ENCODE assay signal across 7 mouse cellular contexts in genomic region chr16:4213799-4214551, GRCm38 (mm10). TPM values are rescaled to one million over a fixed set of nuclear protein-coding genes. Genes with fewer than 3 reads are reported as not detected.
DNase-seq lines count a peak whose midpoint lies in the region; ATAC-seq and TF ChIP-seq lines count a peak whose summit lies in the region.

Gene Crebbp (minus strand): TSS chr16:4213997.

- peak; percentile 18 for TF ChIP-seq POLR2A in kidney, adult 2 months (IDR thresholded peaks at IDR 0.05; ENCODE audit: low read depth, low read length)
- TF ChIP-seq POLR2A in spleen, adult 2 months (IDR thresholded peaks at IDR 0.05; ENCODE audit: low read depth, low read length): no peak; the same call in 1 of the 2 replicates

- WGBS in embryonic facial prominence, embryonic 11.5 days: under 1% methylated on average over 52 of the region's 92 CpGs
- WGBS in kidney, adult 2 months: 2% methylated on average over 91 of the region's 92 CpGs
- under 1% methylated on average over 79 of the region's 92 CpGs for WGBS in limb, embryonic 12.5 days
- under 1% methylated on average over 75 of the region's 92 CpGs for WGBS in midbrain, embryonic 15.5 days
- 3% methylated on average over 68 of the region's 92 CpGs for WGBS in spleen, adult 2 months

- ATAC-seq in embryonic facial prominence, embryonic 11.5 days (replicated peaks; ENCODE audit: insufficient number of reproducible peaks, low FRiP score, low TSS enrichment, low read depth): peak; percentile 87
- ATAC-seq in limb, embryonic 12.5 days (ENCODE audit: insufficient number of reproducible peaks, insufficient read depth, low FRiP score, low TSS enrichment, low read depth): peak; percentile 89
- peak; percentile 93 for ATAC-seq in midbrain, embryonic 15.5 days (replicated peaks)

- H3K4me2 ChIP-seq in embryonic facial prominence, embryonic 11.5 days (ENCODE audit: low read depth, low read length): peak within 1 kb of the TSS; percentile 89
- peak within 1 kb of the TSS; percentile 91 for H3K4me2 ChIP-seq in limb, embryonic 12.5 days
- H3K4me2 ChIP-seq in midbrain, embryonic 15.5 days: peak within 1 kb of the TSS; percentile 79

- H3K9ac ChIP-seq in embryonic facial prominence, embryonic 11.5 days (replicated peaks; ENCODE audit: low read length): peak within 1 kb of the TSS; percentile 97
- H3K9ac ChIP-seq in limb, embryonic 12.5 days (replicated peaks): peak within 1 kb of the TSS; percentile 93
- peak within 1 kb of the TSS; percentile 93 for H3K9ac ChIP-seq in midbrain, embryonic 15.5 days

- no peak for TF ChIP-seq CTCF in kidney, adult 2 months (conservative IDR thresholded peaks at IDR 0.05; ENCODE audit: insufficient read depth, insufficient read length, low read depth, low read length)
- TF ChIP-seq CTCF in spleen, adult 2 months (IDR thresholded peaks at IDR 0.05; ENCODE audit: extremely low read depth, insufficient read depth, insufficient read length, insufficient replicate concordance): no peak

- peak within 1 kb of the TSS; percentile 96 for H3K27ac ChIP-seq in embryonic facial prominence, embryonic 11.5 days (replicated peaks; ENCODE audit: low read depth, low read length)
- peak within 1 kb of the TSS; percentile 92 for H3K27ac ChIP-seq in kidney, adult 2 months (ENCODE audit: insufficient read depth, low read depth, low read length)
- H3K27ac ChIP-seq in limb, embryonic 12.5 days: peak within 1 kb of the TSS; percentile 95
- peak within 1 kb of the TSS; percentile 98 for H3K27ac ChIP-seq in midbrain, embryonic 15.5 days
- peak within 1 kb of the TSS; percentile 97 for H3K27ac ChIP-seq in spleen, adult 2 months (ENCODE audit: insufficient read depth, low read length)

- no peaks in the 10 kb centered on the region for H3K9me3 ChIP-seq in embryonic facial prominence, embryonic 11.5 days (replicated peaks; ENCODE audit: control insufficient read depth, low read length)
- H3K9me3 ChIP-seq in limb, embryonic 12.5 days: no peaks in the 10 kb centered on the region
- H3K9me3 ChIP-seq in midbrain, embryonic 15.5 days: no peaks in the 10 kb centered on the region

- peak; percentile 95 for DNase-seq in adrenal gland, postnatal 14 days
- peak; percentile 96 for DNase-seq in embryonic facial prominence, embryonic 11.5 days (ENCODE audit: low spot score)
- peak; percentile 90 to 92 for DNase-seq in heart, adult 18-20 months
- peak; percentile 94 for DNase-seq in kidney, adult 2 months
- peak; percentile 82 to 88 for DNase-seq in spleen, adult 2 months (ENCODE audit: low read depth in 1 of 2, low spot score in 2 of 2)

- peaks cover 2% of the 10 kb centered on the region; the same call in 1 of the 2 replicates for H3K27me3 ChIP-seq in embryonic facial prominence, embryonic 11.5 days (ENCODE audit: control insufficient read depth, insufficient read depth, low read length)
- no peaks in the 10 kb centered on the region for H3K27me3 ChIP-seq in kidney, adult 2 months (replicated peaks; ENCODE audit: control insufficient read depth, insufficient read depth, low read length)
- H3K27me3 ChIP-seq in limb, embryonic 12.5 days: peaks cover 21% of the 10 kb centered on the region
- peaks cover 3% of the 10 kb centered on the region; the same call in 1 of the 2 replicates for H3K27me3 ChIP-seq in midbrain, embryonic 15.5 days (replicated peaks)
- no peaks in the 10 kb centered on the region for H3K27me3 ChIP-seq in spleen, adult 2 months (ENCODE audit: control insufficient read depth, insufficient read depth, low read length)

- H3K4me1 ChIP-seq in embryonic facial prominence, embryonic 11.5 days (ENCODE audit: control insufficient read depth, insufficient read depth, low read length): no peaks in the 10 kb centered on the region
- peaks cover 9% of the 10 kb centered on the region for H3K4me1 ChIP-seq in kidney, adult 2 months (ENCODE audit: control insufficient read depth, insufficient read depth, low read length)
- H3K4me1 ChIP-seq in limb, embryonic 12.5 days (replicated peaks): peaks cover 18% of the 10 kb centered on the region
- H3K4me1 ChIP-seq in midbrain, embryonic 15.5 days: peaks cover 31% of the 10 kb centered on the region
- peaks cover 10% of the 10 kb centered on the region for H3K4me1 ChIP-seq in spleen, adult 2 months (ENCODE audit: control insufficient read depth, insufficient read depth, insufficient read length)

- no peaks in the 10 kb centered on the region for H3K36me3 ChIP-seq in embryonic facial prominence, embryonic 11.5 days (replicated peaks; ENCODE audit: control insufficient read depth, insufficient read depth, low read depth, low read length)
- no peaks in the 10 kb centered on the region for H3K36me3 ChIP-seq in kidney, adult 2 months (ENCODE audit: control insufficient read depth, insufficient read depth, low read length)
- H3K36me3 ChIP-seq in limb, embryonic 12.5 days: no peaks in the 10 kb centered on the region
- H3K36me3 ChIP-seq in midbrain, embryonic 15.5 days (replicated peaks): no peaks in the 10 kb centered on the region
- H3K36me3 ChIP-seq in spleen, adult 2 months (ENCODE audit: control insufficient read depth, insufficient read depth, low read length): no peaks in the 10 kb centered on the region

- peak within 1 kb of the TSS; percentile 86 for H3K4me3 ChIP-seq in embryonic facial prominence, embryonic 11.5 days (ENCODE audit: low read depth, low read length)
- peak within 1 kb of the TSS; percentile 95 for H3K4me3 ChIP-seq in kidney, adult 2 months (ENCODE audit: insufficient read depth, low read depth, low read length)
- H3K4me3 ChIP-seq in limb, embryonic 12.5 days (replicated peaks): peak within 1 kb of the TSS; percentile 96
- peak within 1 kb of the TSS; percentile 99 for H3K4me3 ChIP-seq in midbrain, embryonic 15.5 days
- peak within 1 kb of the TSS; percentile 97 for H3K4me3 ChIP-seq in spleen, adult 2 months (ENCODE audit: extremely low read depth, insufficient read depth, insufficient read length)

RNA-seq across cellular contexts. Expression of gene Crebbp, which starts in this region (rescaled TPM):
- 65.5 and 68.0 TPM in 2 replicates for total RNA-seq in adrenal gland, postnatal 14 days (2021)
- 32.1 and 32.4 TPM in 2 replicates for polyA plus RNA-seq in embryonic facial prominence, embryonic 11.5 days (2014; fragmentation: Nextera tagmentation; extraction: Ambion mirVana)
- total RNA-seq in heart, adult 18-20 months (2021): 10 to 100 TPM; 39.3 to 40.0 TPM
- polyA plus RNA-seq in kidney, adult 2 months (2012; rRNA removed): 21.6 and 27.1 TPM in 2 replicates
- 42.9 and 44.1 TPM in 2 replicates for polyA plus RNA-seq in limb, embryonic 12.5 days (2016; fragmentation: Nextera tagmentation; extraction: Ambion mirVana)
- polyA plus RNA-seq in midbrain, embryonic 15.5 days (2015; fragmentation: Nextera tagmentation; extraction: Ambion mirVana): 40.9 and 41.4 TPM in 2 replicates
- 25.6 and 36.9 TPM in 2 replicates for polyA plus RNA-seq in spleen, adult 2 months (2012; rRNA removed)

Comparison
In these comparisons a context has a peak if more than half of its experiments do, and no peak if none do; other contexts are left out.
1. Peak in every context shown above with its lines: DNase-seq, ATAC-seq, H3K4me3 ChIP-seq and H3K27ac ChIP-seq.